Mouse (Mus musculus): ENCODE data around the gene Cnr2.

- no peak for TF ChIP-seq POLR2A (IDR thresholded peaks at IDR 0.05; ENCODE audit: extremely low read depth, insufficient read depth, low read length)
- TF ChIP-seq CTCF (IDR thresholded peaks at IDR 0.05; ENCODE audit: low read depth, low read length) = no peak
Observed at GRCm38 (mm10) chr4:135955886-135956285, 60.7 kb downstream of the Cnr2 start.

Data from liver, adult 2 months (tissue).